9 mouse cellular contexts compared by ENCODE assay signal in genomic region chr17:69672530-69672929, GRCm38 (mm10).
A peak's percentile ranks its signal among the peaks of the same experiment; 100 is the strongest.
DNase-seq lines count a peak whose midpoint lies in the region; ATAC-seq lines count a peak whose summit lies in the region.
"Had no signal": no experiment of that assay in that cellular context is flagged by ENCODE, and none has a peak within 500 bp of the region (broad histone marks: within the 10 kb centered on the region; RNA-seq: fewer than 3 reads in every experiment).

No protein-coding gene starts in this region.

- no peak overlapping the region for H3K9ac ChIP-seq in liver, embryonic 11.5 days (ENCODE audit: low read depth, low read length)
- H3K9ac ChIP-seq: heart, embryonic 15.5 days had no signal

- peak; percentile 2 to 3 for DNase-seq in thymus, adult 18-20 months
- no peak for DNase-seq in thymus, postnatal 14 days
- peak; percentile 98 for DNase-seq in cerebellum, adult 9-10 months
- peak; percentile 62 to 78 for DNase-seq in gastrocnemius, postnatal 4 days (ENCODE audit: low spot score in 2 of 2)
- DNase-seq in left cerebral cortex, postnatal 14 days (ENCODE audit: low spot score in 2 of 2), result peak; percentile 54 to 65
- no peak for DNase-seq in liver, embryonic 11.5 days (ENCODE audit: low spot score)
- no peak for DNase-seq in lung, postnatal 36 days

- H3K4me3 ChIP-seq in liver, embryonic 11.5 days (ENCODE audit: low read depth, low read length), result no peak overlapping the region
- H3K4me3 ChIP-seq: heart, embryonic 15.5 days; megakaryocyte, embryonic 14.5 days had no signal

- WGBS in liver, embryonic 11.5 days, result 78% methylated on average over 3 of the region's 3 CpGs

- no peak overlapping the region for H3K4me2 ChIP-seq in liver, embryonic 11.5 days
- H3K4me2 ChIP-seq: heart, embryonic 15.5 days had no signal

- no peaks in the 10 kb centered on the region for H3K27me3 ChIP-seq in liver, embryonic 11.5 days (replicated peaks; ENCODE audit: control insufficient read depth, insufficient read depth, low read length)
- H3K27me3 ChIP-seq: heart, embryonic 15.5 days; megakaryocyte, embryonic 14.5 days had no signal

- 0 out of 2 replicates have a peak, but pooled peaks cover 2% of the 10 kb centered on the region for H3K9me3 ChIP-seq in liver, embryonic 11.5 days (ENCODE audit: control insufficient read depth, low read length)
- H3K9me3 ChIP-seq: heart, embryonic 15.5 days had no signal

- H3K36me3 ChIP-seq in liver, embryonic 11.5 days (ENCODE audit: control insufficient read depth, insufficient read depth, low read length), result no peaks in the 10 kb centered on the region
- H3K36me3 ChIP-seq: heart, embryonic 15.5 days had no signal

- no peak for ATAC-seq in liver, embryonic 11.5 days (replicated peaks; ENCODE audit: low FRiP score)

- intact Hi-C loops in left cerebral cortex, postnatal 14 days (cut with DNase I), result no loop called here

- no peaks in the 10 kb centered on the region for H3K4me1 ChIP-seq in liver, embryonic 11.5 days (replicated peaks; ENCODE audit: control insufficient read depth, insufficient read depth, low read length)
- H3K4me1 ChIP-seq: heart, embryonic 15.5 days; megakaryocyte, embryonic 14.5 days had no signal

- H3K27ac ChIP-seq in liver, embryonic 11.5 days (ENCODE audit: low read depth, low read length), result no peak overlapping the region
- H3K27ac ChIP-seq: heart, embryonic 15.5 days had no signal

Comparison
In these comparisons a context has a peak if more than half of its experiments do, and no peak if none do; other contexts are left out.
1. DNase-seq: peak in thymus, adult 18-20 months (2 of 2), cerebellum, adult 9-10 months (single experiment), gastrocnemius, postnatal 4 days (2 of 2) and left cerebral cortex, postnatal 14 days (2 of 2); none in thymus, postnatal 14 days (single experiment), liver, embryonic 11.5 days (single experiment) and lung, postnatal 36 days (single experiment).